Mouse (Mus musculus): ENCODE measurements around the gene Efna1. TPM values are rescaled to one million over a fixed set of nuclear protein-coding genes. Genes with fewer than 3 reads are reported as not detected.
A peak's percentile ranks its signal among the peaks of the same experiment; 100 is the strongest.

Gene Efna1
- total and polyA plus RNA-seq, 3 experiments, result not detected

GRCm38 (mm10) chr3:89266439-89266893 lies 14.5 kb downstream of the Efna1 start:
- DNase-seq (ENCODE audit: low read depth, low spot score), result peak; percentile 95
- peaks cover 4% of the 10 kb centered on the region; the same call in 1 of the 2 replicates for H3K79me2 ChIP-seq (ENCODE audit: control insufficient read depth, insufficient read depth, low read length, poor library complexity)
- H3K27me3 ChIP-seq (ENCODE audit: control insufficient read depth in 1 of 2, insufficient read depth in 2 of 2, low read length in 2 of 2), result peaks cover 16 to 36% of the 10 kb centered on the region in 2 experiments
- H3K4me1 ChIP-seq (ENCODE audit: control insufficient read depth in 1 of 2, insufficient read depth in 2 of 2, low read length in 2 of 2), result peaks cover 3 to 31% of the 10 kb centered on the region in 2 experiments
- no peaks in the 10 kb centered on the region for H3K9me3 ChIP-seq (replicated peaks; ENCODE audit: insufficient read depth, low read length)
- peak overlapping the region; percentile 57 to 59 for H3K4me3 ChIP-seq (ENCODE audit: control insufficient read depth in 1 of 2, insufficient read depth in 1 of 2, low read depth in 2 of 2, low read length in 2 of 2)
- H3K27ac ChIP-seq (ENCODE audit: control insufficient read depth, low read depth, low read length), result peak overlapping the region; percentile 40; the same call in 1 of the 2 replicates
- H3K9ac ChIP-seq (ENCODE audit: control insufficient read depth, low read depth, low read length, poor library complexity, severe bottlenecking), result peak overlapping the region; percentile 70
- peaks cover 0 to 17% of the 10 kb centered on the region in 2 experiments; a peak in 2 of 4 replicates for H3K36me3 ChIP-seq (ENCODE audit: control insufficient read depth in 1 of 2, insufficient read depth in 2 of 2, low read length in 2 of 2)
- TF ChIP-seq E2F4 (IDR thresholded peaks at IDR 0.05; ENCODE audit: borderline replicate concordance, low read depth, low read length), result peak; percentile 78; the same call in 1 of the 2 replicates
- TF ChIP-seq MAX (IDR thresholded peaks at IDR 0.05; ENCODE audit: low read length), result no peak
- no peak for TF ChIP-seq EP300 (IDR thresholded peaks at IDR 0.05; ENCODE audit: low read depth in 1 of 2, low read length in 2 of 2)
- no peak for TF ChIP-seq MYB (IDR thresholded peaks at IDR 0.05; ENCODE audit: low read depth, low read length)
- TF ChIP-seq GABPA (IDR thresholded peaks at IDR 0.05; ENCODE audit: low read depth, low read length), result no peak
- TF ChIP-seq USF1 (IDR thresholded peaks at IDR 0.05; ENCODE audit: low read depth, low read length), result peak; percentile 35
- TF ChIP-seq ZKSCAN1 (IDR thresholded peaks at IDR 0.05; ENCODE audit: low read depth, low read length), result no peak
- no peak for TF ChIP-seq ZNF384 (IDR thresholded peaks at IDR 0.05; ENCODE audit: low read depth, low read length)
- peak; percentile 95 for TF ChIP-seq NELFE (IDR thresholded peaks at IDR 0.05; ENCODE audit: low read depth, low read length)
- no peak for TF ChIP-seq CTCF (IDR thresholded peaks at IDR 0.05 in 2 of 3, conservative IDR thresholded peaks at IDR 0.05 in 1 of 3; ENCODE audit: control insufficient read depth in 1 of 3, insufficient read depth in 1 of 3, low read depth in 2 of 3, low read length in 3 of 3, poor library complexity in 1 of 3, severe bottlenecking in 1 of 3)
- TF ChIP-seq HCFC1 (IDR thresholded peaks at IDR 0.05; ENCODE audit: low read depth, low read length), result peak; percentile 99
- no peak for TF ChIP-seq ZC3H11A (IDR thresholded peaks at IDR 0.05; ENCODE audit: low read depth, low read length)
- TF ChIP-seq SMC3 (IDR thresholded peaks at IDR 0.05; ENCODE audit: low read depth, low read length), result no peak
- 0 out of 2 replicates have a peak, but pooled peaks have one; percentile 4 for TF ChIP-seq RCOR1 (IDR thresholded peaks at IDR 0.05; ENCODE audit: low read depth, low read length)
- TF ChIP-seq MXI1 (IDR thresholded peaks at IDR 0.05; ENCODE audit: low read depth, low read length), result peak; percentile 86
- peak; percentile 72; the same call in 1 of the 2 replicates for TF ChIP-seq TCF12 (IDR thresholded peaks at IDR 0.05; ENCODE audit: low read depth, low read length)
- peak; percentile 90 for TF ChIP-seq SIN3A (IDR thresholded peaks at IDR 0.05; ENCODE audit: low read length)
- TF ChIP-seq KAT2A (conservative IDR thresholded peaks at IDR 0.05; ENCODE audit: low read depth, low read length), result peak; percentile 96
- no peak for TF ChIP-seq TAL1 (IDR thresholded peaks at IDR 0.05; ENCODE audit: low read length)
- peak; percentile 79 to 99 for TF ChIP-seq POLR2A (IDR thresholded peaks at IDR 0.05; ENCODE audit: control insufficient read depth in 1 of 2, insufficient read depth in 1 of 2, low read depth in 1 of 2, low read length in 2 of 2, poor library complexity in 1 of 2)
- TF ChIP-seq NRF1 (IDR thresholded peaks at IDR 0.05; ENCODE audit: insufficient read depth, low read depth, low read length, poor library complexity, severe bottlenecking), result no peak
- TF ChIP-seq MAZ (IDR thresholded peaks at IDR 0.05; ENCODE audit: low read depth, low read length), result peak; percentile 93
- 0 out of 2 replicates have a peak, but pooled peaks have one; percentile 11 for TF ChIP-seq GATA1 (IDR thresholded peaks at IDR 0.05; ENCODE audit: low read depth, low read length)
- 0 out of 2 replicates have a peak, but pooled peaks have one; percentile 37 for TF ChIP-seq POLR2AphosphoS5 (IDR thresholded peaks at IDR 0.05; ENCODE audit: borderline replicate concordance, low read depth, low read length)
- no peak for TF ChIP-seq RAD21 (IDR thresholded peaks at IDR 0.05; ENCODE audit: low read depth, low read length)
- no peak for TF ChIP-seq BHLHE40 (IDR thresholded peaks at IDR 0.05; ENCODE audit: borderline replicate concordance, low read depth, low read length)
- TF ChIP-seq USF2 (IDR thresholded peaks at IDR 0.05; ENCODE audit: borderline replicate concordance in 1 of 2, insufficient read depth in 1 of 2, low read depth in 1 of 2, low read length in 2 of 2), result no peak
- TF ChIP-seq JUND (IDR thresholded peaks at IDR 0.05; ENCODE audit: low read depth, low read length), result no peak
- peak; percentile 96 for TF ChIP-seq POLR2AphosphoS2 (IDR thresholded peaks at IDR 0.05; ENCODE audit: low read length)
- peak; percentile 78; the same call in 1 of the 2 replicates for TF ChIP-seq ZMIZ1 (IDR thresholded peaks at IDR 0.05; ENCODE audit: low read depth, low read length)
- TF ChIP-seq MEF2A (IDR thresholded peaks at IDR 0.05; ENCODE audit: extremely low read depth, insufficient replicate concordance, low read depth, low read length, poor library complexity, severe bottlenecking), result no peak
- 0 out of 2 replicates have a peak, but pooled peaks have one; percentile 56 for TF ChIP-seq CHD1 (IDR thresholded peaks at IDR 0.05; ENCODE audit: low read depth, low read length)
- no peak for TF ChIP-seq MAFK (IDR thresholded peaks at IDR 0.05; ENCODE audit: borderline replicate concordance, low read depth, low read length)
- TF ChIP-seq MYC (IDR thresholded peaks at IDR 0.05; ENCODE audit: low read depth, low read length), result peak; percentile 73; the same call in 1 of the 2 replicates
- peak; percentile 90 for TF ChIP-seq TBP (IDR thresholded peaks at IDR 0.05; ENCODE audit: low read depth, low read length)
- 0 out of 2 replicates have a peak, but pooled peaks have one; percentile 22 for TF ChIP-seq UBTF (IDR thresholded peaks at IDR 0.05; ENCODE audit: borderline replicate concordance, insufficient read depth, low read depth, low read length)
- no peak for TF ChIP-seq CHD2 (IDR thresholded peaks at IDR 0.05; ENCODE audit: low read length)

Data from MEL (cell line).